Mouse (Mus musculus) monocyte, adult 2 months (primary cell): ENCODE measurements around the gene Car14.
"Not testable (repeated sequence)": the region's sequence is repeated elsewhere in the genome, so short reads cannot be mapped to it uniquely, and the experiment has no call there.

ENCODE experiments used
- DNase-seq, 2 experiments: peaks; one replicate each; pipeline ENCODE4 v3.0.0; 2022; ENCODE audit warnings: low spot score in 2 of 2, low read depth in 1 of 2

The Car14 gene

GRCm38 (mm10) chr3:95904568-95904967 lies at the start of gene Car14:
Car14 (minus strand) TSS chr3:95904691.
- no peak for DNase-seq

DNA sequence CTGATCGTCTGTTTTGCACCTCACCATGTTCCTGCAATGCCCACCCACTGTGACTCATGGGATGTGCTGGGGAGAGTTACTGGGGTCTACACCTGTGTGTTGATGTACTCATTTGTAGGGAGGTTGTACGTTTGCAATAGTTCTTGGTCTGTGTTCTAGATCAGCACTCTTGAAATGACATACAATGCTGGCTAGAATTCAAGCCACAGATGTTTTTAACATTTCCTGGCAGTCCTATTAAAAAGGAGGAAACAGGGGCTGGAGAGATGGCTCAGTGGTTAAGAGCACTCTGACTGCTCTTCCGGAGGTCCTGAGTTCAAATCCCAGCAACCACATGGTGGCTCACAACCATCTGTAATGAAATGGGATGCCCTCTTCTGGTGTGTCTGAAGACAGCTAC lies 49.0 kb upstream of the Car14 start:
- DNase-seq: no peak

DNA sequence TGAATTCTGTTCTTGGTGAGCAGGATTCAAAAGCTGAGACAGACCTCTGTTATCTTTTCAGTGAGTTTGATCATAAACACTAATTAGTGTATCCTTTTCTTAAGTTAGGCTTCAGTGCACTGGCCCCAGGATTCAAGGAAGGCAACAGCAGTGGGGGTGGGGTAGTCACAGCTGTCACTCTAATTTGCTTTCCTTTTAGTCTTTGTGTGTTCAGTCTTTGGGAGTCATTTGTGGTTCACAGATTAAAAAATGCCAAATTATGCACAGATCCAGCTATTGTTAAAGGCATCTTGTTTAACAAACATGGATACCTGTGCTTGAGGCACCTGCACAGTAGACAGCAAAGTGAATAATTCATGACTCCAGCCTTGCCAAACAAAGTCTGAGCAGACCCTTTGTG lies 48.5 kb upstream of the Car14 start:
- DNase-seq: no peak

GRCm38 (mm10) chr3:95951566-95951965 lies 47.1 kb upstream of the Car14 start:
- DNase-seq: not testable (repeated sequence)

DNA sequence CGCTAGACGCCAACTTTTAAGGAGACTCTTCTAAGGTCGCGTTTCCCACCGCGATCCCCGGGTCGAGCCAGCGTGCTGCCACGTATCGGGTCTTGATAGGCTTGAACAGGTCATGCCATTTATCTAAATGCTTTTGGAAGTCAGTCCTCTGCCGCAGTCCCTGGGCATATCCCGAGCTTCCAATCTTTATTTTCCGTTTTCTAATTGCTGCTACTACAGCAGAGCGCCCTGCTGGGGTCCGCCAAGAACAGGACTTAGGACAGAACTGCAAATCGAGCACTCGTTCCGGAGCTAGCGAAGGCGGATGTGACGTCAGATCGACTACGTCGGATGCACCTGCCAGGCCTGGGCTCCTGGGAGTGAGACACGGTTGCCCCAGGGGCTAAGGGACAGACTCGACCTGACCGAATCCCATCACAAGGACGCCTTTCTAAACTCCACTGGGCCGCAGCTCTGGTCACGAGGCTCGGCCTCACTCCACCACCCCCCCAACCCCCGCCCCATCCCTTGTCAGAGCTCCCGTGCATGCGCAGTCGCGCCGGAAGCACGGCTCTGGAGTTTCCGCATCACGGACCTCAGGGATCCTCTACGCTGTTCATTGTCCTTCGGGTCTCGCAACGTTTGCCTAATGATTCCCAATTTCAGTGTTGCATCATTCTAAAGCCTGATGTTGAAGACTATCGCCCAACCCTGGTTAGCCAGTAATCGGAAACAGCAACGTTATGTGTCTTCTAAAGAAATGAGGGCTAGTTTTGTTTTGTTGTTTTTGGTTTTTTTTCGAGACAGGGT lies 46.5 kb upstream of the Car14 start:
- peak; percentile 74 to 87 for DNase-seq

DNA sequence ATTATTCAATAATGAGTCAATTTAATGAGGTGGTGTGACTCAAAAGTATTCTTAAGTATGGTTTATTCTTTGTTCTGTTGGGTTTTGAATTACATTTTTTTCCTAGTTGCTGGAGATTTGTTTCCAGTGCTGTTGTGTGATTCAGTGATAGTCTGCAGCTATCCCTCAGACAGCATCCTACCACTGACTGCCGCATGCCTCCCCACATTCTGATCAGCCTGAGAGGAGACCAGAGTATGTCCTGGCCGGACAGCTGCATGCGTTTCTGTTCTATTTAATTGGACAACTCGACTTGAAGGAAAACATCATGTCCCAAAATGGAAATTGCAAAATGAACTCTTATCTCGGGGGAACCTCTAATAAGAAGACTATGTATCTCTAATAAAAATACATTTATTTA lies 43.8 kb upstream of the Car14 start:
- DNase-seq: no peak

DNA sequence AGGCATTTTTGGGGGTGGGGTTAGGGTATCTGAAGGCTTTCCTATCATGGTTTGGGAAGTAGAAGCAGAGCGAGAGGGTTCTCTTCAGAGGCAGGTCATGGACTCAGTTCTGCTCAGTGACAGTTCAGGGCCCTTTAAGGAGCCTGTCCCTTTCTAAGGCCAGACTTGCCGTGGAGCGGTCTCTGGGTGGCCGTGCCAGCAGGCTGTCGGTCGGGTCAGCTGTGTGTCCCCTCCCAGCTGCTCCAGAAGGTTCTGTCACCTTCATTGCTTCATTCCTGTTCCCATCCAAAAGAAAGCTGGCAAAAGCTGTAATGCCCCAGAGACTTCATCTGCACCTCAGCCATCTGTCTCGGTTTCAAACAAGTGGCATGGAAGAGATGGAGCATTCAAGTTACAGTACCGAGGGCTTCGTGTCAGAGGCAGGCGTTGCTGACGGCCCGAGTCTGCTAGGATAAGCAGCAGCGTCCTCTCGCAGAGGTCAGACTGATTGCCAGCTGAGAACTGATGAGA lies 41.3 kb upstream of the Car14 start:
- no peak for DNase-seq

- DNase-seq: no peak
Observed at GRCm38 (mm10) chr3:95944742-95945141, 40.3 kb upstream of the Car14 start.

DNA sequence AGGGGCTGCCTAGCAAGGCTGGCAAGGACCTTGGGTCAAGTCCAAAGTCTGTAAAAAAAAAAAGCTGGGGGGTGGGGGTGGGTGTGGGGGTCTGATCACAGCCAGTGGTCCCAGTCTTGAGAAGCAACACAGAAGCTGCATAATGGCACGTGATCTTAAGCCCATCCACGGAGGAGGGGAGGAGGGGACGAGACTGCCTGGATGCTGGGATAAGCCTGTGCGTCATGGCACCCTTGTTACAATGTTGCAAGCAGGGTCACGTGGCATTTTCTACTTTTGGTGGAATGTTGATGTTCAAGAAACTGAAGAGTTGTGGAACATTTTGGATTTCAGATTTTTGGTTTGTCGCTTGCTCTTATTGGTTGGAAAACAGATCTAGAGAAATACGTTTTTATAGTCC lies 38.7 kb upstream of the Car14 start:
- DNase-seq: no peak

GRCm38 (mm10) chr3:95942749-95943148 lies 38.3 kb upstream of the Car14 start:
- DNase-seq: no peak

- no peak for DNase-seq
Observed at GRCm38 (mm10) chr3:95938835-95939234, 34.3 kb upstream of the Car14 start.

GRCm38 (mm10) chr3:95938217-95938616 lies 33.7 kb upstream of the Car14 start:
- no peak for DNase-seq

DNA sequence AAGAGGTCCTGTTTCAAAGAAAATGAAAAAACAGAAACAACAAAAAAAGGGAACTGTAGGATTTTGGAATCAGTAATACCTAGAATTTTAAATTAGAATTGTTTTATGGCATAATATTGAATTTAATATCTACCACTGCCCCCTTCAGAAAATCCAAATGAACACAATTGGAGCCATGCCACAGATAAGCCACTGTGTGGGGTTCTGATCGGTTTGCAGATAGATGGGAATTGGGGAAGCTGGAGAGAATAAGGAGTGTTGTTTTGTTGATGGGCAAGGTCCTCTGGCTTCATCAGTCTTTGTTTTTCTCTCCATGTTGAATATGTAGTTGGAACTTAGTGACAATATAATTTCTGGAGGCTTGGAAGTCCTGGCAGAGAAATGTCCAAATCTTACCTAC lies 30.0 kb upstream of the Car14 start:
- DNase-seq: no peak

DNA sequence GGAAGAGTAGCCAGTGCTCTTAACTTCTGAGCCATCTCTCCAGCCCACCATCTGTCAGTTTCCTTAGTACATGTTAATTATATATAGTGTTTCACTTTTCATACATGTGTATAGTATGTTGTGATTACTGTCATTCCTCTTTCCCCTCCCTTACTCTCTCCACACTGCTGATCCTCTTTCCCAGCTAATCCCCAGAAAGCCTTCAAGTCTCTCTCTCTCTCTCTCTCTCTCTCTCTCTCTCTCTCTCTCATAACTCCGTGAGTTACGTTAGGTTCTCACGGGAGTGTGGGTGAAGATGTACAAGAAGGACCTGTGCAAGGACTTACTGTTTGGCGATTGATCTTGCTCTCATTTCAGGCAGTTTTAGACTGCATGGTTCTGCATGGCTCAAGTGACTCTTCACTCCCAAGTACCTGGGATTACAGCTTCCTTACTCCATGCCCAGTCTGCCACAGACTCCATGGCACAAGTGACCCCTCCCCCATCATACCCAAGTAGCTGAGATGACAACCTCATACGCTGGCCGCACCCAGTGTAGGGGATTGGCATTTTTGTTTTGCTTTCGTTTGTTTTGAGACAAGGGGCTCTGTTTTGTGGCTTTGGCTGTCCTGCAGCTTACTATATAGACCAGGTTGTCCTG lies 28.7 kb upstream of the Car14 start:
- DNase-seq: no peak

- DNase-seq: no peak
Observed at GRCm38 (mm10) chr3:95932566-95932965, 28.1 kb upstream of the Car14 start.

- no peak for DNase-seq
Observed at GRCm38 (mm10) chr3:95932157-95932556, 27.7 kb upstream of the Car14 start.

DNA sequence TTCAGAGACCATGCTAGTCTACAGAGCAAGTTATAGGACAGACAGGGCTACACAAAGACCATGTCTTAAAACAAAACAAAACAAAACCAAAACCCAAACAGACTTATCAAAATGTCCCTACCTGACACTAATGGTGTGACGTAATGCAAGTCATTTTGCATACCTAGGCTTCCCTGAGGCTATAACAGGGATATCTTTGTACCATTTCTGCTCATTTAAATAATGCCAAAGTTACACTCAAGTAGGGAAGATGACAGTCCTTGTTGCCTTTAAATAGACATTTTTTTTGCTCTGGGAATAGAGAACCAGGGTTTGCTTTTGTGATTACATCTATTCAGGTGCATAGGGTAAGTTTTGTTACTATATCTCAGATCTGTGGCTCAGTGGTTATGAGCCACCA lies 27.0 kb upstream of the Car14 start:
- no peak for DNase-seq

DNA sequence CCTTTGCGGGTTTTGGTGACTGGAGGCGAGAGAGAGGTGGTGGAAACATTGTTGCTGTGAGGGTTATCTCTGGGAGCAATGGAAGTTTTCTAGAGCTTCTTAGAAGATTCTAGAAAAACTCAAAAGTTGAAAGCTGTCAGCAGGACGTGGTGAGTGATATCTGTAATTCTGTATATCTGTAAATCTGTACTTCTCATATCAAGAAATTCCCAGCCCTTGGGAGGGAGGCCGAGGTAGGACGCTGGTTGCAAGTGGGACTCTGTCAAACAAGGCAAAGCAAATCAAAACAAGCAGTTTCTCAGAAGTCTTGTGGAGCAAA lies 25.9 kb upstream of the Car14 start:
- no peak for DNase-seq

DNA sequence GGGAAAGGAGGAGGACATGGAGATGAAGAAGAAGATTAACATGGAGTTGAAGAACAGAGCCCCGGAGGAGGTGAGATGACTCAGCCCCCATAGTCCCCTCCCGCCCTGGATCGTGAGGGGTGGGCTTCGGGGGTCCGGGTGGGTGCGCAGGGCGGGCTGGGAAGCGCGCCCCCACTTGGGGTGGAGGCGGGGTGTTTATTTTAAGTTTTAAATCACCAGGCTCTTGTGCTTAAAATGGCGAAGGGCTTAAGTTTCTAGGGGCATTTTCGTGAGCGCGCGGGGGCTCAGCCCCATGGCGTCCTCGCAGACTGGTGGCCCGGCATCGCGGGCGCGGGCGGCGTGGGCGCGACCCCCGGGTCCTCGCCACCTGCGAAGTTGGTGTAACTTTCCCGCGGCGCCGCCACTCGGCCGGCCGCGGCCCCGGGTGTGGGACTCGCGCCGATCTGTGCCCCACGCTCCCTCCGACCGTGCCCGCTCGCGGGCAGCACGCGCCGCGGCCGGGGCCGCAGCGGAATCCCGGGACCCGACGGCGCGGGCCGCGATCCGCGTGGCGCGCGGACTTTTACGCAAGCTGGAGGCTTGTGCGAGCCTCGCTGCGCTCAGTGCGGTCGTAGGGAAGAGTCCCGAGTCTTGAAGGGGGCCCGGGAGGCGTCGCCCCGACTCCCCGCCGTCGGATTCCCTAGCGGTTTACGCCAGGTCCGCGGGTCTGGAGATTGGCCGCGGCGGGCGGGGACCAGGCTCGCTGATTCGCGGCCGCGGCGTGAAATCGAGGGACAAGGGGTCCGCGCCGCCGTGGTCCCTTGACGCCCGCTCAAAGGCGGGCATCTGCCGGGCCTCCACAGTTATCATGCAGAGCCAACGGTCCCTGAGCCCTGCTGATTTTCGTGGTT lies 25.3 kb upstream of the Car14 start:
- peak in 1 of 2 experiments; percentile 35 for DNase-seq

DNA sequence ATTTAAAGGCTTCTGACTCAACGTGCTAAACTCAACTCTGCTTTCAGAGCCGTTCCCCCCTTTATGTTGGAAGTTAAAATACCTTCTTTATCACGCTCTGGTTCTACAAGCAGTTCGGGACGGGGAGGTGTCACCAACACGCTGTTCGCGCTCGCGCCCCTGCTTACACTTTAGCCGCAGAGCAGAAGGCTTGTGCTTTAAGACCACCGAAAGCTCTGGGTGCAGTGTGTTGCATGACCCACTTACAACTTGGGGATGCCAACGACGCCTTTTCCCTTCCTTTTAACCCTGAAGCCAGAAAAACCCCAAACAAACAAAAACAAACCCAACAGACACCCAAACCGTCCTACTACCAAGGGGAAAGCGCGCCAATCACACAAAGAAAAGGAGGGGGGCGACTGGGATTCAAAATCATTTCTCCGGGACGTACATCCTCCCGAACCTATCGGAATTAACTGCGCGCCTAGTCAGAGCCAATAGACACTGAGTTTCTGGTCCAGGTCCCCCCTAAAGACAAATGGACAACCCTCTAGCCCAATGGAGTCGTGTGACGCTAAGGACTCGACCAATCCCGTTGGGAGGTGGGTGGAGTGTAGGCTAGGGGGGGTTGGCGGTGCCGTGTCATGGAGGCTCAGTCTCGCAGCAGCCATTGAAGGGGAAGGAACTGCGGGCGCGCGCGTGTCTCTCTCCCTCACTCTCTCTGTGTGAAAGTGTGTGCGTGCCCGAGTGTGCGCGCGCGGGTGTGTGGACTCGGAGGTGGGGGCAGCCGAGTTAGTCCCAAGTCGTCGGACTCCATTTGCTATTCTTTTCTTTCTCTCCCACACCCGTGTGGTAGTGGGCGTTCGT lies 24.4 kb upstream of the Car14 start, which contains the start of gene Anp32e:
Gene Anp32e, plus strand, starts transcription at position 589 of the 846 bp plus-strand sequence.
- peak; percentile 95 to 96 for DNase-seq

- no peak for DNase-seq
Observed at GRCm38 (mm10) chr3:95928261-95928657, 23.8 kb upstream of the Car14 start.
